Mouse (Mus musculus) left cerebral cortex, adult 11 months (tissue): ENCODE measurements around the gene Bcl6.

ENCODE experiments used
- DNase-seq: peaks from one replicate; pipeline ENCODE4 v3.0.0; 2022; ENCODE audit warnings: low spot score

Bcl6 gene

DNA sequence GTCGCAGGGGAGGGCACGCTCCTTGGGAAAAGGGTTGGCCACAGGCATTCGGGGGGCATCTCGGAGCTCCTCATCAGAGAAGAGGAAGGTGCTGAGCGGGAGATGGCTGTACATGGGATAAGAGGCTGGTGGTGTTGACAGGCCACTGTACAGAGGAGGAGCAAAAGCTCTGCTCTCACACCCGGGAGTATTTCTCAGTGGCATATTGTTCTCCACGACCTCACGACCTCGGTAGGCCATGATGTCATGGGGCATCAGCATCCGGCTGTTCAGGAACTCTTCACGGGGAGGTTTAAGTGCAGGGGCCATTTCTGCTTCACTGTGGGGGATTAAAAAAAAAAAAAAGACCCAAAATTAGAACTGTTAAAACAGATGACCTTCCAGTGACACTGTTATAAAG is 15.8 kb downstream of the Bcl6 start:
- DNase-seq = no peak

GRCm38 (mm10) chr16:23972126-23972740 is 16.4 kb downstream of the Bcl6 start:
- no peak for DNase-seq

DNA sequence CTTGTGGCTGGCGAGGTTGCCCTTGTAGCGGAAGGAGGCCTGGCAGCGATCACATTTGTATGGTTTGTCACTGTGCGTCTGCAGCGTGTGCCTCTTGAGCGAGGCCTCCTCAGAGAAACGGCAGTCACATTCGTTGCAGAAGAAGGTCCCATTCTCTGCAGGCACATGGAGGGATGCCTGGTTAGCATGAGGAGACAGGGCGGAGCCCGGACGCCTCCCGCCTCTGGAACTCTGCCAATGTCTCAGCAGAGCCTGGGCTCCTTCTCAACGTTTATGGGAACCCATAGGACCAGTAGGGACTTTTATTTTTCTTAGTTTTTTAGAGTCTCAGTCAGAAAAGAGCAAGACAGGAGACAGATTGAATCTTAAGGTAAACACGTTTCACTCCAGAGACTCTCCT is 18.7 kb downstream of the Bcl6 start:
- DNase-seq = no peak

DNA sequence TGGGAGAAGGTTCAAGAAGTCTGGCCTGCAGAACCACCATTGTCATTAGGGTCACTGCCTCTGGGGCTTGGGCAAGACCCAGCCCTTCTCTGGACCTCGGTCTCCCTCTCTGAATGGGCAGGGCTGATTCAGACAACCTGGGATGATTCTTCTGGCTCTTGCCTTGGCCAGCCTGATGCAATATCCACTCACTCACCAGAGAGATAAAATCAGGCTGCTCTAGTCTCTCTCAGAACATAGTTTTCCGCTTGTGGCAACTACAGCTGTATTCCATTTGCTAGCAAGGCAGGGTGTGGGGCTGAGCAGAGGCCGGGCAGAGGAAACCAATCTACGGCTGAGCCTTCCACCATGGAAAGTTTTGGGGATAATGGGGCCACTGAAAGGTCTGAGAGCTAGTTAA is 19.8 kb downstream of the Bcl6 start:
- DNase-seq = no peak

DNA sequence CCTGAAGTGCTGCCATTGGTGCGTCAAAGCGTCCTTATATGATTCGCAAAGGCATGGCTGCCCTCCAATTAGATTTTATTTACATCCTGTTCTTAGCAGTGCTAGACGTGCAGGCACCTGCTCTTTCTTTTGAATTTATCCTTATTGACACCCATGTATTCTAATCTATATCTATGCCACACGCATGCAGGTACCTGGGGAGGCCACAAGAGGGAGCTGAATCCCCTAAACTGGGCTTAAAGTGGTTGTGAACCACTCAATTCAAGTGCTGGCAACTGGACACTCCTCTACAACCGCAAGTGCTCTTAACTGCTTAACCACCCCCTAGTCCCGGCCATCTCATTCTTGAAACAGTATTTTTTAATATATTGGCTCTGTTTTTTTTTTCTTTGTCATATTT is 21.4 kb downstream of the Bcl6 start:
- DNase-seq = no peak

GRCm38 (mm10) chr16:23966066-23966465 is 22.6 kb downstream of the Bcl6 start:
- DNase-seq = no peak

DNA sequence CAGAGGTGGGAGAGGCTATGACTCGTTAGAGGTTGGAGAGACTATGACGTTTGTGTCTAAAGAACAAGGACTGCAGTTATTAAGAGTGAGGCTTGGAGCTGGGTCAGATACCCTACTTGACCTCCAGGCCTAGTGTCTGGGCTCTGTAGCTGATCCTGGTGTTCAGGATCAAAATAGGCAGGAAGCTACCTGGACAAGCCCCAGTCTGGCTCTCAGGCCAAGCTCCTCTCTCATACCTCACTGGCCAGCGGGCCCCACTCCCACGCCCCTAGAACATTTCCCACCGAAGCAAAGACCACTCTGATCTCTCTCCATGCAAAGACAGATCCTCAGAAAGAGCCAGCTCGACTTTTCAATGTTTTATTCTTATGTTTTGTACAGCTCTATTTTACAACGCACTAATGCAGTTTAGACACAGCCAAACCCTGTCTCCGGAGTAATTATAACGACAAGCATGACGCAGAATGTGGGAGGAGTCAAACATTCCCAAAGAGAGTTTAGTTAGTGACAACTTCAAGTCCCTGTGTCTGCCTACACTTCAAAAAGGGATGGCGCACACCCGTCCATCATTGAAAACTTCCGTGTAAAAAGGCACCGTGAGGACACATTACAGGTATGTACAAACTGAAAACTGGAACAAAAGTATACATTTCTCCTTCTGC is 23.8 kb downstream of the Bcl6 start:
- DNase-seq = no peak

- no peak for DNase-seq
These were observed 24.6 kb downstream of the Bcl6 start for GRCm38 (mm10) chr16:23963896-23964668.

GRCm38 (mm10) chr16:23962401-23962800 is 26.3 kb downstream of the Bcl6 start:
- no peak for DNase-seq

DNA sequence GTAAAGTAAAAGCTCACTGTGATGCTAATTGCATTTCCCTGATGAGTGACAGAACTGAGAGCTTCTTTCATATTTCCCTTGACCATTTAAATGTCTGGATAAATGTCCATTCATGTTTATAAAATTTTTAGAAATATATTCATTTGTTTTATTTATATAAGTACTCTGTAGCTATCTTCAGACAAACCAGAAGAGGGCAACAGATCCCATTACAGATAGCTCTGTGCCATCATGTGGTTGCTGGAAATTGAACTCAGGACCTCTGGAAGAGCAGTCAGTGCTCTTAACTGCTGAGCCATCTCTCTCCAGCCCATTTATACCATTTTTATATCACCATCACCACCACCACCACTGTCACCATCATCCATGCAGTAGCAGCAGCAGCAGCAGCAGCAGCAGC is 29.7 kb downstream of the Bcl6 start:
- DNase-seq = no peak

DNA sequence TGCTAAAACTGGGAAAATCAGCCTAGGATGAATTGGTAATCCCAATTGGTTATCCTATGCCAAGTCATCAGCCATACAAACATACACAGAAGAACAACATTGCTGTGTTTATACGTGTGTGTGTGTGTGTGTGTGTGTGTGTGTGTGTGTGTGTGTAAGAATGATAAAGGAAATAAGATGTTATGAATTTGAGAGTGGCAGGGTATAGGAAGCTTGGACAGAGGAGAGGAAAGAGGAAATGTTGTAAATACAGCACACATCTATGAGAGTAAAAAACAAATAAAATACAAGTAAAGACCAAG is 34.7 kb downstream of the Bcl6 start:
- no peak for DNase-seq

- peak; percentile 29 for DNase-seq
These were observed 35.3 kb downstream of the Bcl6 start for GRCm38 (mm10) chr16:23953189-23953958.

DNA sequence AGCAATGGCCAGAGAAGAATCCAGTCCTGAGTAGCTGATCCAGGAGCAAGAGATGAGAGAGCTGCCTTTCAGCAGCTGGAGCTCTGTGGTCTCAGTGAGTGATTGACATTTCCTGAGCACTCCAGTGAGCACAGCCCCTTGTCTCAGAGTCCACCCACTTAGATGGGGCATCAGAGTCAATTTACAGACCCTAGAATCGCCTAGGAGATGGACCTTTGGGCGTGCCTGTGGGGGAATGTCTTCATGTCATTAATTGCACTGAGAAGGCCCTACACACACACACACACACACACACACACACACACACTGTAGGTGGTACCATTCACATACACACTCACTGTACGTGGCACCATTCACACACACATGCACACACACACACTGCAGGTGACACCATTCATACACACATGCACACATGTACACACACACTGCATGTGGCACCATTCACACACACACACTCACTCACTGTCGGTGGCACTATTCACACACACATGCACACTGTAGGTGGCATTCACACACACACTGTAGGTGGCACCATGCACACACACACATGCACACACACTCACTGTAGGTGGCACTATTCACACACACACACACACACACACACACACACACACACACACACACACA is 36.4 kb downstream of the Bcl6 start:
- no peak for DNase-seq

DNA sequence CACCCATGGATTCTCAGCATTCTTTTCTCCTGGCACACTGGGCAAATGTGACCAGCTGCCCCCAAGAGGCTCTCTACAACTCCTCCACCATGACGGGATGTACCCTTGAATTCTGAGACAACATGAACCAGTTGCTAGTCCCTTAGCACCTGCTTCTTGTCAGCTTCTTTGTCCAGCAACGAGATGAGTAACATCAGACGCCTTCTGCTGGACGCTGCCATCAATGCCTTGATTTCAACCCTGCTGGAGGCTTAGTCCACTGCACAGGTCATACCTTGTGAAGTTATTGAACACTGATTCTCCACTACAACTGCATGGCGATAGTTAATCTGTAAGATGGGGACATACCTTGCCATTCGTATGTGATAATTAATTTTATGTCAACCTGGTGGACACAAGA is 41.0 kb downstream of the Bcl6 start:
- DNase-seq = no peak

DNA sequence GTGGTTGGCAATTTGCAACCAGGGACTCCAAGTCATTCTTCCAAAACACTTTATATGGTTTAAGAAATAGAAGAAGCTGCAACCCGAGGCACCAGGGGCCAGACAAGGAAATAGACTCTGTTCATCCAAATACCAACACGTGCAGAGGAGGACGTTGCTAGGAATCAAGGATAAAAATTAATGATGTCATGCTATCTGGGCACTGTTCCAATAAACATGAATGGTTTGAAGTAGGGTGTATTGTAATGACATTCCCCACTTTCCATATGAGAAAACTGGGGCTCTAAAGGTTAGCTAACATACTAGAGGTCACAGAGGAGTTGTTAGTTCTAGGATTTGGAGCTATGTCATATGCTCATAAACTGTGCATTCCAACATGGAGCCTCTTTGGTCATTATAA is 43.9 kb downstream of the Bcl6 start:
- no peak for DNase-seq

GRCm38 (mm10) chr16:23934397-23934796 is 54.3 kb downstream of the Bcl6 start:
- no peak for DNase-seq

DNA sequence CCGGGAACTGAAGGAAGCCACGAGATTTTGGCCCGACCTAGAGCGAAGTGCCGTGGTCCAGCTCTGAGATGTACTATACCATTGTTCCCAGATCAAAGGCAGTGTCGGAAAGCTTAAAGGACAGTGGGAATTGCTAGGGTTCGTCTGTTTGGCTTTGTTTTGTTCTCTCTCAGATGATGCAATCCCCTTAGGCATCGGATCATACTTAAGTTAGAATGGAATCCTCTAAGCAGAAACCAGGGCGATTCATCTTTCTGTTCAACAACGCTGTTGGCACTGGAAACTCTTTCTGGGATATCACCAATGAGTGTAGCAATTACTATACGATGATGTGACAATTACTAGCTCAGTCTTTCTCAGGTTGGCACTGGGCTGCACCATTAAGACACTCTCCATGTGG is 56.4 kb downstream of the Bcl6 start, which contains the start of gene Rtp2:
Rtp2 (minus strand) TSS at position 101 of the 400 bp plus-strand sequence.
- no peak for DNase-seq

GRCm38 (mm10) chr16:23931275-23931674 is 57.4 kb downstream of the Bcl6 start:
- no peak for DNase-seq

GRCm38 (mm10) chr16:23930426-23931073 is 58.1 kb downstream of the Bcl6 start:
- DNase-seq = no peak

DNA sequence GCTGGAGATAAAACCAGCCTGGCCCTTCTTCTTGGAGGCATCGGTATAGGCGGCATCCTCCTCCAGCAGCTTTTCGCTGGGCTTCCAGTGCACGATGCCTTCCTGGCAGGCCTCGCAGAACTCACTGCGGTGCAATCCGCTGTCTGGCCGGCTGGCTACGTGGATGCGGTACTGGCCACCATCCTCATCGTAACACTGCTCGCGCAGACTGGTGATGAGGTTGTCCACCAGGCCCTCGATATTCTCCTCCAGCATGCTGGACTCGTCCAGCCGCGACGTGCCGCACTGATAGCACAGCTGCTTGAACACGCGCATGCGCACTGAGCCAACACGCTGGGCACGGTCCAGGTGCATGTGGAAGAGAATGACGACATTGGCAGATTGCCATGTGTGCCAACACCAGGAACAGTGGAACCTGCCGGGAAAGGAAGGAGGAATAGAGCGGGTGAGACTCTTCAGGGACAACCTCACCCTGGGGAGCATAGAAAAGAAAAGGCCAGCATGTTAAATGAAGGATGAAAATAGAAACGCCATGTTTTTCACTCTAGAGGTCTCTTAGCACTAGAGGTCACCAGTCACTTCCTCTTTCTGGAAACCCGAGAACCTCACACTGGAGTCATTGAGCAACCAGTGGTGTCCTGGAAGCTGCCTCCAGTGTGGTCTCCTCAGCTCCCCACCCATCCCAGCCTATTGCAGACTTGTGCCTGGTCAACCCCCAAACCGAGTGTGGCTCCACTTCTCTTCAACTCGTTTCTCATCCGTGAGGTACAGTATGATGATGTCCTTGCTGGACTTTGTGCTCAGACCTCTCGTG is 61.1 kb downstream of the Bcl6 start:
- no peak for DNase-seq

DNA sequence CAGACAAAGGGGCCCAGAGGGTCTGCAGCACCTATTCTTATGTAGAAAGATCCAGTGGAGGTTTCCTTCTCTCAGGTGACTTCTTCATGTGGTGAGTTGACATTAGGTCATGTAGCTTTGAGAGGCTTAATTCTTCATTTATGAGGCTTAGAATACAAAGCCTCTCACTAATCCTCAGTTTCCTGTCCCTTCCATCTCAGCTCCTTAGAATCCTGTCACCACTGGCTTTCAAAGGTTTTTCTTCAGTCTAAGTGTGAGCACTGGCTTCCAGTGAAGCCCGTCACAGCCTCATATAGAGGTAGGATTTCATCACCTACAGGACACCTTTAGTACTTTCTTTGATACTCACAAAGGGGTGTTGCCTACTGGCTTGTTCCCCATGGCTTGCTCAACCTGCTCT is 65.7 kb downstream of the Bcl6 start:
- no peak for DNase-seq
